Mouse (Mus musculus): ENCODE results near the gene Gm45015. TPM values are rescaled to one million over a fixed set of nuclear protein-coding genes. Genes with fewer than 3 reads are reported as not detected.
"Not testable (repeated sequence)": the region's sequence is repeated elsewhere in the genome, so short reads cannot be mapped to it uniquely, and the experiment has no call there.

The Gm45015 gene
- polyA plus RNA-seq, 1 experiment from 2014 or later = not detected

GRCm38 (mm10) chrX:73327215-73327614, 9.4 kb downstream of the Gm45015 start:
- WGBS = 70% methylated on average over 2 of the region's 2 CpGs
- H3K9me3 ChIP-seq = no peaks in the 10 kb centered on the region

GRCm38 (mm10) chrX:73321029-73321428, 15.6 kb downstream of the Gm45015 start:
- Histone ChIP-seq H3K36me3 (no peaks in the 10 kb centered on the region), H3K9me3 (no peaks in the 10 kb centered on the region), H3K27ac (no peak overlapping the region), H3K27me3 (replicated peaks) (no peaks in the 10 kb centered on the region), H3K4me2 (replicated peaks) (no peak overlapping the region), H3K4me3 (replicated peaks) (no peak overlapping the region), H3K9ac (no peak overlapping the region), H3K4me1 (replicated peaks) (no peaks in the 10 kb centered on the region)
- 59% methylated on average over 3 of the region's 3 CpGs for whole genome bisulfite sequencing
- no peak for ATAC-seq

More at GRCm38 (mm10) chrX:73327215-73327614, 9.4 kb downstream of the Gm45015 start:
- H3K4me2 ChIP-seq (replicated peaks) = no peak overlapping the region
- no peaks in the 10 kb centered on the region for H3K4me1 ChIP-seq (replicated peaks)
- no peak for ATAC-seq
- H3K27ac ChIP-seq = no peak overlapping the region
- no peaks in the 10 kb centered on the region for H3K36me3 ChIP-seq
- H3K9ac ChIP-seq = no peak overlapping the region
- no peak overlapping the region for H3K4me3 ChIP-seq (replicated peaks)
- H3K27me3 ChIP-seq (replicated peaks) = no peaks in the 10 kb centered on the region

DNA sequence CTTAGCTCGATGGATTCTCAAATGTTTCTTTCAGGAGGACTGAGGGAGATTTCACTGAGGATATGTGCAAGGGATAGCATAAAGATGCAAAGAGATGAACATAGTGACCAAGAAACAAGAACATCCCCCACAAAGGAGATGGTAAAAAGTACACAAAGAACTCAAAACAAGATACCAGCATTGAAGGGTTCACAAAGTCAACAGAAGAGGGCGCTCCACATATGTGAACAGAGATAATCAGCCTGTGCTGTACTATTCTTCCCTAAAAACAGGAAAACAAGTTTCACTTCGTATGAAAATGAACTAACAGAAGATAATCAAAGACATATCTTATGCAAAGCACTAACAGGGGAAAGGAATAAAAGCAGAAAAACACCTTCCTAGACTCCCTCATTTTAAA, 24.1 kb downstream of the Gm45015 start:
- no peak for ATAC-seq
- H3K4me1 ChIP-seq (replicated peaks) = no peaks in the 10 kb centered on the region
- no peaks in the 10 kb centered on the region for H3K27me3 ChIP-seq (replicated peaks)
- no peaks in the 10 kb centered on the region for H3K36me3 ChIP-seq
- H3K9me3 ChIP-seq = no peaks in the 10 kb centered on the region
- H3K9ac ChIP-seq = no peak overlapping the region
- no peak overlapping the region for H3K4me2 ChIP-seq (replicated peaks)
- H3K4me3 ChIP-seq (replicated peaks) = no peak overlapping the region
- WGBS = 39% methylated on average over 3 of the region's 3 CpGs
- no peak overlapping the region for H3K27ac ChIP-seq

DNA sequence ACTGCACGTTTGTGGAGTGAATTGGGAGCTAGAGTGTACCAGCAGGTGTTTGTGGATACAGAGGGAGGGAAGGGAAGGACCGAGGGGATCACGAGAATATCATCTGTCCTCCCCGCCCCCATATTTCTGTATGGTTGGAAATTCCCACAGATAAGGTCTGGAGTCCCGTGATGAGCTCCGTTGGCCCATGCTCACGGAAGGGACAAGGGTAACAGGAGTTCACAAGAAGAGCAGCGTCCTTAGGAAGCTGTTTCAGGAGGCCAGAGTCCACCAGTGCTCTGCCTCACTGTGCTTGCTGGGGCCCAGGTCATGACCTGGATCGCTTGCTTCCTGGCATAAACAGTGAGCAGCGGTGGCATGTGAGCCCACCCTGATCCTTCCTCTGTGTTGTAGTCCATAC, 40.9 kb downstream of the Gm45015 start:
- 55% methylated on average over 10 of the region's 10 CpGs for WGBS
- ATAC-seq; H3K4me2 ChIP-seq (replicated peaks): not testable (repeated sequence)

DNA sequence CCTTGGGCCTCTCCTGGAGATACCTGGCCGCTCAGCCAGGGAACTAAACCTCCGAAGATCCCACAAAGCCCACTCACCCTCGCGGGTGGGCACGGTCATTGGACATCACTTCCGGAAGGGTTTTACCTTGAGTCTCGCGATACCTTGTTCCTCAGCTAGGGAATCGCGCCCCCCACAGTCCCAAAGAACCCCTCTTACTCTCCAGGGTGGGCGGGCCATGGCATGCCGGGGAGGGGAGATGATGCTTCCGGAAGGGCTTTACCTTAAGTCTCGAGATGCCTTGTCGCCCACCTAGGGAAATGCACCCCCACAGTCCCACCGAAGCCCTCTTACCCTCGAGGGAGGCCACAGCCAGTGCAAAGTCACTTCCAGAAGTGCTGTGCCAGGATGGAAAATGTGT, 43.8 kb downstream of the Gm45015 start, which contains the start of the genes Xlr5a and Xlr5c:
Gene Xlr5a (minus strand): TSS at position 101 of the 400 bp plus-strand sequence.
Gene Xlr5c (minus strand): TSS at position 101 of the 400 bp plus-strand sequence.
- WGBS = 93% methylated on average over 15 of the region's 17 CpGs

More for the DNA sequence above, 40.9 kb downstream of the Gm45015 start:
- not testable (repeated sequence) for H3K4me1 ChIP-seq (replicated peaks); H3K4me3 ChIP-seq (replicated peaks); H3K27ac ChIP-seq; H3K27me3 ChIP-seq (replicated peaks); H3K36me3 ChIP-seq; H3K9me3 ChIP-seq; H3K9ac ChIP-seq

More for the DNA sequence above, 43.8 kb downstream of the Gm45015 start, which contains the start of the genes Xlr5a and Xlr5c:
- H3K27me3 ChIP-seq (replicated peaks); ATAC-seq; H3K4me3 ChIP-seq (replicated peaks); H3K9ac ChIP-seq; H3K27ac ChIP-seq; H3K4me1 ChIP-seq (replicated peaks); H3K9me3 ChIP-seq; H3K4me2 ChIP-seq (replicated peaks); H3K36me3 ChIP-seq: not testable (repeated sequence)

Other genes with a start within 250 kb of the Gm45015 start
- gene Xlr3a, start 239.7 kb downstream of the Gm45015 start, polyA plus RNA-seq (2015; fragmentation: Nextera tagmentation; extraction: Ambion mirVana) = 6.2 and 7.5 TPM in 2 replicates
- 0.13 and 0.24 TPM in 2 replicates for gene Gm14685, start 219.8 kb downstream of the Gm45015 start, polyA plus RNA-seq (2015; fragmentation: Nextera tagmentation; extraction: Ambion mirVana)
- gene Xlr5b, start 188.0 kb downstream of the Gm45015 start, polyA plus RNA-seq (2015; fragmentation: Nextera tagmentation; extraction: Ambion mirVana) = 0.24 TPM in 1 of 2 replicates, not detected in the other
- not detected in 2 replicates for gene DXBay18, start 187.4 kb downstream of the Gm45015 start, polyA plus RNA-seq (2015; fragmentation: Nextera tagmentation; extraction: Ambion mirVana)
- not detected in 2 replicates for gene Spin2d, start 159.9 kb downstream of the Gm45015 start, polyA plus RNA-seq (2015; fragmentation: Nextera tagmentation; extraction: Ambion mirVana)
- gene Xlr3b, start 144.6 kb downstream of the Gm45015 start, polyA plus RNA-seq (2015; fragmentation: Nextera tagmentation; extraction: Ambion mirVana) = 9.0 and 9.8 TPM in 2 replicates
- gene Xlr4b, start 122.5 kb downstream of the Gm45015 start, polyA plus RNA-seq (2015; fragmentation: Nextera tagmentation; extraction: Ambion mirVana) = 1.0 and 1.4 TPM in 2 replicates
- gene F8a, start 108.5 kb downstream of the Gm45015 start, polyA plus RNA-seq (2015; fragmentation: Nextera tagmentation; extraction: Ambion mirVana) = 13.4 and 14.6 TPM in 2 replicates
- 0.84 and 0.91 TPM in 2 replicates for gene Xlr4c, start 93.7 kb downstream of the Gm45015 start, polyA plus RNA-seq (2015; fragmentation: Nextera tagmentation; extraction: Ambion mirVana)
- gene Xlr3c, start 71.5 kb downstream of the Gm45015 start, polyA plus RNA-seq (2015; fragmentation: Nextera tagmentation; extraction: Ambion mirVana) = not detected in 2 replicates
- gene Xlr5a, start 43.9 kb downstream of the Gm45015 start, polyA plus RNA-seq (2015; fragmentation: Nextera tagmentation; extraction: Ambion mirVana) = 0.50 TPM in 1 of 2 replicates, not detected in the other
- gene Xlr5c, start 43.9 kb downstream of the Gm45015 start, polyA plus RNA-seq (2015; fragmentation: Nextera tagmentation; extraction: Ambion mirVana) = 0.19 and 0.29 TPM in 2 replicates
- 9.9 and 10.2 TPM in 2 replicates for gene Zfp275, start 5.8 kb upstream of the Gm45015 start, polyA plus RNA-seq (2015; fragmentation: Nextera tagmentation; extraction: Ambion mirVana)
- gene Gm18336, start 61.9 kb upstream of the Gm45015 start, polyA plus RNA-seq (2015; fragmentation: Nextera tagmentation; extraction: Ambion mirVana) = not detected in 2 replicates
- gene Zfp92, start 74.3 kb upstream of the Gm45015 start, polyA plus RNA-seq (2015; fragmentation: Nextera tagmentation; extraction: Ambion mirVana) = 0.32 and 0.54 TPM in 2 replicates
- gene Trex2, start 98.5 kb upstream of the Gm45015 start, polyA plus RNA-seq (2015; fragmentation: Nextera tagmentation; extraction: Ambion mirVana) = not detected in 2 replicates
- 58.2 and 60.6 TPM in 2 replicates for gene Haus7, start 122.2 kb upstream of the Gm45015 start, polyA plus RNA-seq (2015; fragmentation: Nextera tagmentation; extraction: Ambion mirVana)
- 48.5 and 52.7 TPM in 2 replicates for gene Bgn, start 146.8 kb upstream of the Gm45015 start, polyA plus RNA-seq (2015; fragmentation: Nextera tagmentation; extraction: Ambion mirVana)
- gene Atp2b3, start 166.2 kb upstream of the Gm45015 start, polyA plus RNA-seq (2015; fragmentation: Nextera tagmentation; extraction: Ambion mirVana) = 0.26 and 0.28 TPM in 2 replicates